Mouse (Mus musculus) olfactory bulb, adult 2 months (tissue): Measurements from ENCODE around the gene Gabbr2.

ENCODE experiments used
- CTCF ChIP-seq: fragments of 200-500 bp; IDR thresholded peaks from 2 replicates; pipeline ENCODE4 v1.5.1; 2012; ENCODE audit warnings: low read depth, mild to moderate bottlenecking, low read length, moderate library complexity; ENCODE audit not compliant: insufficient read depth
- POLR2A ChIP-seq: fragments of 200-500 bp; IDR thresholded peaks from 2 replicates; pipeline ENCODE4 v1.6.1; 2012; ENCODE audit warnings: mild to moderate bottlenecking, low read depth, low read length, moderate library complexity; ENCODE audit not compliant: insufficient read depth

- TF ChIP-seq POLR2A (no peak), CTCF (no peak)
These were observed 147.1 kb downstream of the Gabbr2 start for GRCm38 (mm10) chr4:46844567-46844966.
